22 mouse cellular contexts compared by ENCODE assay signal in the genomic region with DNA sequence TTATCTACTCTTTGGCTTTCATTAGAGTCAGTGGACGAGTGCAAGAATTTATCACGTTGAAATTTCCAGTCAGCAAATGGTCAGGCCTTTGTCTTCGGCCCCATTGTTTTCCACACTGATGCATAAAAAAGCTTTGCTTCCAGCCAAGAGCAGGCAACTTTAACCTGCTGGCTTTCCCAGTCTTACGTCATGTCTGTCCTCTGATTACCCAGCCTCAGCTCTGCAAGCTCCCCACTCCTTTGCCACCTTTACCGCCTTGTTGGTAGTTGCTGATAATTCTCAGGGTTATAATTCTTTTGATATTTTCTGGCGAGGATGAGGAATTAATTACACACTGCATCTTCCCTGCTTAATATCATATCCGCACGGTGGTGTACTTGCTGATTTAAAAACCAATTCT.
DNase-seq lines count a peak whose midpoint lies in the region; ATAC-seq and TF ChIP-seq lines count a peak whose summit lies in the region.
"Had no signal": no experiment of that assay in that cellular context is flagged by ENCODE, and none has a peak within 500 bp of the region (broad histone marks: within the 10 kb centered on the region; RNA-seq: fewer than 3 reads in every experiment).

No protein-coding gene starts in this region.

- ATAC-seq in heart, postnatal 0 days (ENCODE audit: insufficient read depth, low read depth) = no peak
- ATAC-seq in midbrain, embryonic 13.5 days = no peak
- ATAC-seq: forebrain, embryonic 15.5 days; inflammation-experienced regulatory T-cells, adult 6 months had no signal

- peak; percentile 20 for DNase-seq in heart, postnatal 0 days (ENCODE audit: low spot score)
- no peak for DNase-seq in heart, postnatal 10 days
- no peak for DNase-seq in midbrain, embryonic 10.5 days (ENCODE audit: low spot score)
- peak; percentile 47 for DNase-seq in R1 (ENCODE audit: low read depth, low spot score)
- DNase-seq in brain, adult 2 months (ENCODE audit: low read depth, low spot score) = peak; percentile 40
- DNase-seq in urinary bladder, postnatal 10 days (ENCODE audit: low spot score) = no peak
- DNase-seq in left cerebral cortex, adult 8-10 months (ENCODE audit: low spot score in 2 of 2) = no peak
- DNase-seq: adrenal gland, adult 8-10 months; adrenal gland, postnatal 36 days; cerebellum, adult 11-12 months; cerebellum, adult 9-10 months; cerebellum, postnatal 25 days; gastrocnemius, postnatal 10 days; heart, adult 2 months; heart, postnatal 36 days had no signal

- H3K4me2 ChIP-seq in heart, postnatal 0 days (ENCODE audit: low read depth, low read length) = no peak overlapping the region
- no peak overlapping the region for H3K4me2 ChIP-seq in midbrain, embryonic 13.5 days (replicated peaks)
- H3K4me2 ChIP-seq: embryonic facial prominence, embryonic 12.5 days; forebrain, embryonic 15.5 days; heart, embryonic 11.5 days; heart, embryonic 15.5 days; hindbrain, embryonic 15.5 days had no signal

- TF ChIP-seq CTCF in heart, postnatal 0 days (IDR thresholded peaks at IDR 0.05; ENCODE audit: low read depth) = no peak

- no peaks in the 10 kb centered on the region for H3K9me3 ChIP-seq in heart, postnatal 0 days (replicated peaks; ENCODE audit: control insufficient read depth, low read length)
- no peaks in the 10 kb centered on the region for H3K9me3 ChIP-seq in midbrain, embryonic 13.5 days
- no peaks in the 10 kb centered on the region for H3K9me3 ChIP-seq in midbrain, embryonic 10.5 days (replicated peaks)
- H3K9me3 ChIP-seq: embryonic facial prominence, embryonic 12.5 days; forebrain, embryonic 15.5 days; heart, embryonic 15.5 days; hindbrain, embryonic 15.5 days had no signal

- no peaks in the 10 kb centered on the region for H3K36me3 ChIP-seq in heart, postnatal 0 days (replicated peaks; ENCODE audit: control insufficient read depth, insufficient read depth, low read length)
- peaks cover 3% of the 10 kb centered on the region; the same call in 1 of the 2 replicates for H3K36me3 ChIP-seq in midbrain, embryonic 13.5 days
- no peaks in the 10 kb centered on the region for H3K36me3 ChIP-seq in midbrain, embryonic 10.5 days
- H3K36me3 ChIP-seq: embryonic facial prominence, embryonic 12.5 days; forebrain, embryonic 15.5 days; heart, embryonic 15.5 days; hindbrain, embryonic 15.5 days had no signal

- no peaks in the 10 kb centered on the region for H3K27me3 ChIP-seq in heart, postnatal 0 days (ENCODE audit: control insufficient read depth, insufficient read depth, low read length)
- H3K27me3 ChIP-seq in midbrain, embryonic 13.5 days = no peaks in the 10 kb centered on the region
- no peaks in the 10 kb centered on the region for H3K27me3 ChIP-seq in midbrain, embryonic 10.5 days (ENCODE audit: low read depth, poor library complexity, severe bottlenecking)
- H3K27me3 ChIP-seq: embryonic facial prominence, embryonic 12.5 days; forebrain, embryonic 15.5 days; heart, embryonic 15.5 days; hindbrain, embryonic 15.5 days had no signal

- no peak overlapping the region for H3K9ac ChIP-seq in heart, postnatal 0 days (replicated peaks; ENCODE audit: low read depth, low read length)
- no peak overlapping the region for H3K9ac ChIP-seq in midbrain, embryonic 13.5 days (replicated peaks)
- H3K9ac ChIP-seq: embryonic facial prominence, embryonic 12.5 days; forebrain, embryonic 15.5 days; heart, embryonic 15.5 days; hindbrain, embryonic 15.5 days had no signal

- WGBS in heart, postnatal 0 days = 58% methylated on average over 8 of the region's 8 CpGs
- WGBS in midbrain, embryonic 13.5 days = 54% methylated on average over 8 of the region's 8 CpGs
- WGBS in midbrain, embryonic 10.5 days = 80% methylated on average over 8 of the region's 8 CpGs

- no peak overlapping the region for H3K27ac ChIP-seq in heart, postnatal 0 days (ENCODE audit: low read depth)
- H3K27ac ChIP-seq in midbrain, embryonic 13.5 days = 0 out of 2 replicates have a peak overlapping the region, but pooled peaks have one; percentile 12
- no peak overlapping the region for H3K27ac ChIP-seq in midbrain, embryonic 10.5 days (replicated peaks)
- H3K27ac ChIP-seq: embryonic facial prominence, embryonic 12.5 days; forebrain, embryonic 15.5 days; heart, adult 2 months; heart, embryonic 15.5 days; hindbrain, embryonic 15.5 days had no signal

- H3K4me3 ChIP-seq in heart, postnatal 0 days (ENCODE audit: low read depth, low read length) = no peak overlapping the region
- no peak overlapping the region for H3K4me3 ChIP-seq in midbrain, embryonic 13.5 days (replicated peaks)
- H3K4me3 ChIP-seq in midbrain, embryonic 10.5 days = no peak overlapping the region
- H3K4me3 ChIP-seq: embryonic facial prominence, embryonic 12.5 days; forebrain, embryonic 15.5 days; heart, adult 2 months; heart, embryonic 15.5 days; hindbrain, embryonic 15.5 days had no signal

- H3K4me1 ChIP-seq in heart, postnatal 0 days (ENCODE audit: control insufficient read depth, insufficient read depth) = no peaks in the 10 kb centered on the region
- H3K4me1 ChIP-seq in midbrain, embryonic 13.5 days (replicated peaks) = no peaks in the 10 kb centered on the region
- H3K4me1 ChIP-seq in midbrain, embryonic 10.5 days = peaks cover 11% of the 10 kb centered on the region
- H3K4me1 ChIP-seq: embryonic facial prominence, embryonic 12.5 days; forebrain, embryonic 15.5 days; heart, embryonic 15.5 days; hindbrain, embryonic 15.5 days had no signal

- no peak for TF ChIP-seq EP300 in heart, postnatal 0 days (IDR thresholded peaks at IDR 0.05; ENCODE audit: low read depth)

- intact Hi-C loops in heart, postnatal 10 days (cut with DNase I) = no loop called here

Comparison
In these comparisons a context has a peak if more than half of its experiments do, and no peak if none do; other contexts are left out.
1. DNase-seq: peak in heart, postnatal 0 days (single experiment), R1 (single experiment) and brain, adult 2 months (single experiment); none in heart, postnatal 10 days (0 of 2), midbrain, embryonic 10.5 days (single experiment), urinary bladder, postnatal 10 days (single experiment) and left cerebral cortex, adult 8-10 months (0 of 2).